ENCODE assay signal across 26 mouse cellular contexts in genomic region chr13:18160566-18160965, GRCm38 (mm10).
DNase-seq lines count a peak whose midpoint lies in the region; ATAC-seq and TF ChIP-seq lines count a peak whose summit lies in the region.
"Had no signal": no experiment of that assay in that cellular context is flagged by ENCODE, and none has a peak within 500 bp of the region (broad histone marks: within the 10 kb centered on the region; RNA-seq: fewer than 3 reads in every experiment).

No protein-coding gene starts in this region.

- TF ChIP-seq CTCF in forebrain, postnatal 0 days (IDR thresholded peaks at IDR 0.05; ENCODE audit: low read depth), result no peak
- no peak for TF ChIP-seq CTCF in brain, embryonic 14.5 days (IDR thresholded peaks at IDR 0.05; ENCODE audit: borderline replicate concordance, extremely low read depth, insufficient read depth, insufficient read length)

- H3K36me3 ChIP-seq in forebrain, embryonic 15.5 days, result no peaks in the 10 kb centered on the region
- H3K36me3 ChIP-seq in forebrain, postnatal 0 days (ENCODE audit: insufficient read depth), result no peaks in the 10 kb centered on the region
- no peaks in the 10 kb centered on the region for H3K36me3 ChIP-seq in heart, embryonic 12.5 days
- no peaks in the 10 kb centered on the region for H3K36me3 ChIP-seq in midbrain, embryonic 11.5 days (ENCODE audit: control insufficient read depth, insufficient read depth, low read length)
- H3K36me3 ChIP-seq: embryonic facial prominence, embryonic 13.5 days; embryonic facial prominence, embryonic 15.5 days; forebrain, embryonic 10.5 days; G1E had no signal

- 0 out of 2 replicates have a peak, but pooled peaks have one; percentile 51 for ATAC-seq in forebrain, embryonic 15.5 days (replicated peaks)
- no peak for ATAC-seq in forebrain, postnatal 0 days
- ATAC-seq in heart, embryonic 12.5 days (ENCODE audit: insufficient number of reproducible peaks, low FRiP score), result no peak
- no peak for ATAC-seq in midbrain, embryonic 11.5 days (ENCODE audit: low FRiP score)
- ATAC-seq: activated CD4-positive, CD25-positive, alpha-beta regulatory T cell, adult 4 months; CD4-positive, CD25-positive, alpha-beta regulatory T cell, adult 4 months; Patski had no signal

- DNase-seq in forebrain, postnatal 0 days, result no peak
- peak; percentile 11 for DNase-seq in heart, adult 11 months
- DNase-seq in brain, embryonic 14.5 days (ENCODE audit: low read depth), result peak; percentile 42
- DNase-seq in midbrain, embryonic 11.5 days (ENCODE audit: low spot score, missing footprints), result no peak
- no peak for DNase-seq in left cerebral cortex, adult 11 months (ENCODE audit: low spot score)
- DNase-seq: adrenal gland, adult 8-10 months; adrenal gland, postnatal 14 days; adrenal gland, postnatal 36 days; cerebellum, adult 11 months; cerebellum, adult 18-20 months; cerebellum, adult 8-10 months; cerebellum, adult 9-11 months; cerebellum, postnatal 14 days; cerebellum, postnatal 36 days; embryo, embryonic 11 days had no signal

- H3K9me3 ChIP-seq in forebrain, embryonic 15.5 days, result no peaks in the 10 kb centered on the region
- no peaks in the 10 kb centered on the region for H3K9me3 ChIP-seq in forebrain, postnatal 0 days (ENCODE audit: low read length)
- H3K9me3 ChIP-seq in heart, embryonic 12.5 days (replicated peaks), result no peaks in the 10 kb centered on the region
- H3K9me3 ChIP-seq in midbrain, embryonic 11.5 days (ENCODE audit: control insufficient read depth, low read length), result no peaks in the 10 kb centered on the region
- H3K9me3 ChIP-seq: embryonic facial prominence, embryonic 13.5 days; embryonic facial prominence, embryonic 15.5 days; forebrain, embryonic 10.5 days; G1E had no signal

- H3K4me2 ChIP-seq in forebrain, embryonic 15.5 days (replicated peaks), result no peak overlapping the region
- no peak overlapping the region for H3K4me2 ChIP-seq in forebrain, postnatal 0 days (ENCODE audit: low read depth)
- H3K4me2 ChIP-seq in heart, embryonic 12.5 days, result no peak overlapping the region
- no peak overlapping the region for H3K4me2 ChIP-seq in midbrain, embryonic 11.5 days
- H3K4me2 ChIP-seq: embryonic facial prominence, embryonic 13.5 days; embryonic facial prominence, embryonic 15.5 days had no signal

- 52% methylated on average over 5 of the region's 5 CpGs for WGBS in forebrain, embryonic 15.5 days
- 51% methylated on average over 5 of the region's 5 CpGs for WGBS in forebrain, postnatal 0 days
- WGBS in heart, embryonic 12.5 days, result 57% methylated on average over 5 of the region's 5 CpGs
- 80% methylated on average over 5 of the region's 5 CpGs for WGBS in midbrain, embryonic 11.5 days

- no peak overlapping the region for H3K9ac ChIP-seq in forebrain, embryonic 15.5 days (replicated peaks)
- H3K9ac ChIP-seq in forebrain, postnatal 0 days, result no peak overlapping the region
- no peak overlapping the region for H3K9ac ChIP-seq in heart, embryonic 12.5 days
- no peak overlapping the region for H3K9ac ChIP-seq in midbrain, embryonic 11.5 days (ENCODE audit: low read length)
- H3K9ac ChIP-seq: embryonic facial prominence, embryonic 13.5 days; embryonic facial prominence, embryonic 15.5 days had no signal

- TF ChIP-seq POLR2A in brain, embryonic 14.5 days (IDR thresholded peaks at IDR 0.05; ENCODE audit: borderline replicate concordance, extremely low read depth, insufficient read depth, insufficient read length, poor library complexity, severe bottlenecking), result no peak

- H3K27ac ChIP-seq in forebrain, embryonic 15.5 days (replicated peaks), result no peak overlapping the region
- H3K27ac ChIP-seq in forebrain, postnatal 0 days (ENCODE audit: low read depth, low read length), result no peak overlapping the region
- no peak overlapping the region for H3K27ac ChIP-seq in heart, embryonic 12.5 days (ENCODE audit: poor library complexity, severe bottlenecking)
- H3K27ac ChIP-seq in midbrain, embryonic 11.5 days (ENCODE audit: low read depth, low read length), result no peak overlapping the region
- H3K27ac ChIP-seq: embryonic facial prominence, embryonic 13.5 days; embryonic facial prominence, embryonic 15.5 days; forebrain, embryonic 10.5 days had no signal

- H3K27me3 ChIP-seq in forebrain, embryonic 15.5 days, result no peaks in the 10 kb centered on the region
- no peaks in the 10 kb centered on the region for H3K27me3 ChIP-seq in forebrain, postnatal 0 days (ENCODE audit: insufficient read depth, low read length)
- no peaks in the 10 kb centered on the region for H3K27me3 ChIP-seq in heart, embryonic 12.5 days (replicated peaks)
- H3K27me3 ChIP-seq in midbrain, embryonic 11.5 days (ENCODE audit: control insufficient read depth, insufficient read depth, low read length), result no peaks in the 10 kb centered on the region
- H3K27me3 ChIP-seq: CH12.LX; embryonic facial prominence, embryonic 13.5 days; embryonic facial prominence, embryonic 15.5 days; Patski had no signal

- H3K4me3 ChIP-seq in forebrain, embryonic 15.5 days, result no peak overlapping the region
- no peak overlapping the region for H3K4me3 ChIP-seq in forebrain, postnatal 0 days (ENCODE audit: low read depth, low read length)
- no peak overlapping the region for H3K4me3 ChIP-seq in heart, embryonic 12.5 days
- H3K4me3 ChIP-seq in midbrain, embryonic 11.5 days (ENCODE audit: low read depth, low read length), result no peak overlapping the region
- H3K4me3 ChIP-seq: embryonic facial prominence, embryonic 13.5 days; embryonic facial prominence, embryonic 15.5 days; erythroblast, embryonic 14.5 days; forebrain, embryonic 10.5 days had no signal

- H3K4me1 ChIP-seq in forebrain, embryonic 15.5 days, result no peaks in the 10 kb centered on the region
- H3K4me1 ChIP-seq in forebrain, postnatal 0 days (ENCODE audit: insufficient read depth), result no peaks in the 10 kb centered on the region
- no peaks in the 10 kb centered on the region for H3K4me1 ChIP-seq in heart, embryonic 12.5 days (replicated peaks)
- H3K4me1 ChIP-seq in midbrain, embryonic 11.5 days (ENCODE audit: control insufficient read depth, insufficient read depth, low read length), result no peaks in the 10 kb centered on the region
- H3K4me1 ChIP-seq: embryonic facial prominence, embryonic 13.5 days; embryonic facial prominence, embryonic 15.5 days; forebrain, embryonic 10.5 days had no signal

Comparison
In these comparisons a context has a peak if more than half of its experiments do, and no peak if none do; other contexts are left out.
1. DNase-seq: peak in heart, adult 11 months (single experiment) and brain, embryonic 14.5 days (single experiment); none in forebrain, postnatal 0 days (single experiment), midbrain, embryonic 11.5 days (single experiment) and left cerebral cortex, adult 11 months (single experiment).